Mouse (Mus musculus) gastrocnemius, postnatal 4 days (tissue): ENCODE measurements around the gene Npb. TPM values are rescaled to one million over a fixed set of nuclear protein-coding genes. Genes with fewer than 3 reads are reported as not detected.

Source experiments
- microRNA-seq: library from miRNA; unstranded; fragments of <30 nt; microRNA quantifications from one replicate; pipeline ENCODE4 v1.2.0, GENCODE M21; 2021
- total RNA-seq, 2 experiments: library from RNA; stranded (reverse); gene quantifications; 2 replicates each; pipeline ENCODE4 v1.2.3; 2021

Npb gene
- total RNA-seq, 2 experiments from 2014 or later, result 1.3 TPM; not detected in 1

Small RNA genes lying within 50 kb of the gene (microRNA-seq; reads per million reads assigned to microRNA genes)
- gene Mir6936, result not detected

Other genes with a start within 250 kb of the Npb start
- under 1 TPM; 0.52 to 0.98 TPM for gene Fscn2, start 246.9 kb upstream of the Npb start, total RNA-seq
- 10 to 100 TPM; 16.7 to 16.9 TPM for gene Faap100, start 229.7 kb upstream of the Npb start, total RNA-seq
- gene Nploc4, start 170.8 kb upstream of the Npb start, total RNA-seq, result 10 to 100 TPM; 68.0 to 80.5 TPM
- 1 to 10 TPM in 1 of 2 experiments, not detected in 1; 4.6 TPM for gene Tspan10, start 165.8 kb upstream of the Npb start, total RNA-seq
- gene Pde6g, start 155.0 kb upstream of the Npb start, total RNA-seq, result under 1 TPM in 1 of 2 experiments, not detected in 1; 0.39 TPM
- gene Oxld1, start 150.4 kb upstream of the Npb start, total RNA-seq, result 10 to 100 TPM; 19.3 to 24.8 TPM
- gene Ccdc137, start 150.4 kb upstream of the Npb start, total RNA-seq, result 10 to 100 TPM in 1 of 2 experiments, 1 to 10 TPM in 1; 8.9 to 10.1 TPM
- 10 to 100 TPM; 20.8 to 23.8 TPM for gene Arl16, start 140.9 kb upstream of the Npb start, total RNA-seq
- 100 to 1,000 TPM; 116 to 122 TPM for gene Mrpl12, start 123.9 kb upstream of the Npb start, total RNA-seq
- 10 to 100 TPM; 19.6 to 20.0 TPM for gene Slc25a10, start 116.6 kb upstream of the Npb start, total RNA-seq
- gene Gcgr, start 77.8 kb upstream of the Npb start, total RNA-seq, result under 1 TPM in 1 of 2 experiments, not detected in 1; 0.26 TPM
- 10 to 100 TPM; 74.0 to 81.3 TPM for gene Mcrip1, start 58.8 kb upstream of the Npb start, total RNA-seq
- gene Ppp1r27, start 57.3 kb upstream of the Npb start, total RNA-seq, result 10 to 100 TPM; 80.7 to 99.3 TPM
- gene P4hb, start 35.2 kb upstream of the Npb start, total RNA-seq, result 100 to 1,000 TPM; 527 to 538 TPM
- gene Arhgdia, start 26.9 kb upstream of the Npb start, total RNA-seq, result 100 to 1,000 TPM; 278 to 300 TPM
- gene Alyref, start 10.1 kb upstream of the Npb start, total RNA-seq, result 100 to 1,000 TPM; 112 to 113 TPM
- gene Anapc11, start 10.1 kb upstream of the Npb start, total RNA-seq, result 10 to 100 TPM; 72.5 to 86.2 TPM
- gene Pcyt2, start 9.5 kb downstream of the Npb start, total RNA-seq, result 10 to 100 TPM; 36.6 to 41.4 TPM
- 10 to 100 TPM; 12.2 to 12.6 TPM for gene Sirt7, start 16.8 kb downstream of the Npb start, total RNA-seq
- 10 to 100 TPM; 36.7 to 42.6 TPM for gene Mafg, start 25.1 kb downstream of the Npb start, total RNA-seq
- 10 to 100 TPM; 27.6 to 29.0 TPM for gene Pycr1, start 35.3 kb downstream of the Npb start, total RNA-seq
- gene Myadml2, start 39.7 kb downstream of the Npb start, total RNA-seq, result 10 to 100 TPM; 81.2 to 83.4 TPM
- gene Notum, start 52.7 kb downstream of the Npb start, total RNA-seq, result 1 to 10 TPM; 1.2 to 1.7 TPM
- 10 to 100 TPM; 48.6 to 55.3 TPM for gene Aspscr1, start 64.5 kb downstream of the Npb start, total RNA-seq
- gene Cenpx, start 105.3 kb downstream of the Npb start, total RNA-seq, result 10 to 100 TPM; 33.7 to 48.7 TPM
- 10 to 100 TPM; 16.0 to 21.0 TPM for gene Lrrc45, start 105.4 kb downstream of the Npb start, total RNA-seq
- 1 to 10 TPM; 2.5 to 4.8 TPM for gene Rac3, start 113.0 kb downstream of the Npb start, total RNA-seq
- 1 to 10 TPM; 4.8 to 5.3 TPM for gene Dcxr, start 118.8 kb downstream of the Npb start, total RNA-seq
- 10 to 100 TPM in 1 of 2 experiments, 1 to 10 TPM in 1; 9.5 to 10.4 TPM for gene Cbr2, start 123.6 kb downstream of the Npb start, total RNA-seq
- gene Hmga1b, start 154.3 kb downstream of the Npb start, total RNA-seq, result 10 to 100 TPM; 26.7 to 27.1 TPM
- gene Rfng, start 175.7 kb downstream of the Npb start, total RNA-seq, result 10 to 100 TPM in 1 of 2 experiments, 1 to 10 TPM in 1; 8.3 to 10.9 TPM
- gene Gps1, start 175.8 kb downstream of the Npb start, total RNA-seq, result 10 to 100 TPM; 67.1 to 70.9 TPM
- gene Dus1l, start 187.9 kb downstream of the Npb start, total RNA-seq, result 10 to 100 TPM; 37.8 TPM
- gene Fasn, start 216.1 kb downstream of the Npb start, total RNA-seq, result 10 to 100 TPM; 48.6 to 49.9 TPM